Mouse (Mus musculus) heart, embryonic 13.5 days (tissue): ENCODE data around the gene Otulin. TPM values are rescaled to one million over a fixed set of nuclear protein-coding genes. Genes with fewer than 3 reads are reported as not detected.

ENCODE experiments used
- ATAC-seq: fragments of 200-750 bp; cut with Nextera tagmentation; 2 replicates; pipeline ENCODE4 v1.8.0; 2017; ENCODE audit warnings: moderate TSS enrichment; ENCODE audit not compliant: insufficient number of reproducible peaks, low FRiP score, low TSS enrichment; ENCODE audit errors: extremely low read depth
- H3K27ac ChIP-seq: fragments of 300-500 bp; sonication (generic); replicated peaks from 2 replicates; pipeline ENCODE4 v1.5.1; 2015; ENCODE audit warnings: moderate library complexity, mild to moderate bottlenecking, inconsistent platforms
- H3K27me3 ChIP-seq: fragments of 300-500 bp; sonication (generic); replicated peaks from 2 replicates; pipeline ENCODE4 v1.6.1; 2015; ENCODE audit warnings: mild to moderate bottlenecking, inconsistent platforms
- H3K36me3 ChIP-seq: fragments of 300-500 bp; sonication (generic); 2 replicates; pipeline ENCODE4 v1.6.1; 2015; ENCODE audit warnings: mild to moderate bottlenecking, inconsistent platforms
- H3K4me1 ChIP-seq: fragments of 300-500 bp; sonication (generic); 2 replicates; pipeline ENCODE4 v1.6.1; 2015; ENCODE audit warnings: inconsistent platforms
- H3K4me2 ChIP-seq: fragments of 300-500 bp; sonication (generic); 2 replicates; pipeline ENCODE4 v1.6.1; 2015; ENCODE audit warnings: inconsistent platforms, mild to moderate bottlenecking, moderate library complexity
- H3K4me3 ChIP-seq: fragments of 300-500 bp; sonication (generic); 2 replicates; pipeline ENCODE4 v1.5.1; 2015; ENCODE audit warnings: moderate library complexity, mild to moderate bottlenecking, inconsistent platforms
- H3K9ac ChIP-seq: fragments of 300-500 bp; sonication (generic); 2 replicates; pipeline ENCODE4 v1.6.1; 2015; ENCODE audit warnings: inconsistent platforms, mild to moderate bottlenecking, moderate library complexity
- H3K9me3 ChIP-seq: fragments of 300-500 bp; sonication (generic); 2 replicates; pipeline ENCODE4 v1.6.1; 2016; ENCODE audit warnings: inconsistent platforms
- WGBS: fragments of 180-500 bp; shearing (Covaris S2); methylation state at CpG from one replicate; pipeline ENCODE4 v1.1.7; 2015; ENCODE audit warnings: mixed read lengths; 5-methylcytosine and 5-hydroxymethylcytosine counted together
- polyA plus RNA-seq: library from polyadenylated mRNA; unstranded; fragments of >200 nt; fragmentation: Nextera tagmentation; extraction: Ambion mirVana; gene quantifications from 2 replicates; pipeline ENCODE4 v1.2.1, GENCODE M21; 2015

Gene Otulin
- polyA plus RNA-seq, 1 experiment from 2014 or later: 26.1 TPM

DNA sequence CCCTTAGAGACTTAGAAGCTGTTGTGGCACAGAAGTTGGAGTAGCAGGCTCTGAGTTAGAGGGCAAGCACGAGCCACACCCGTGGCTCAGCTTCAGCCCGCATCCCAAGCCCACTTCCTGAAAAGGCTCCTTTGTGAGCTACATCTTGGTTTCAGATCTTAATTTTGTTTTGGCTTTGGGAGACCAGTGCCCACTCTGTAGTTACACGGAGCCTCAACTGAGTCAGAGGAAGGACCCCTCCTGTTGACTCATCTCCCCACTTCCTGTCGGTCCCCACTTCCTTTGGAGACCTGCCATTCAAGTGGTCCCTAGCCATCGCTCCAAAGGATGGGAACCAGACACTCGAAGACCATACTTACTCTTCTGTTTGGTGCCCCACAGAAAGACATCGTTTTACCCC lies 112.5 kb downstream of the Otulin start:
- Histone ChIP-seq H3K9ac (no peak overlapping the region), H3K9me3 (no peaks in the 10 kb centered on the region), H3K4me2 (no peak overlapping the region), H3K4me1 (peaks cover 30% of the 10 kb centered on the region), H3K27ac (no peak overlapping the region), H3K27me3 (no peaks in the 10 kb centered on the region), H3K4me3 (no peak overlapping the region), H3K36me3 (peaks cover 6% of the 10 kb centered on the region; the same call in 1 of the 2 replicates)
- WGBS: 69% methylated on average over 8 of the region's 8 CpGs
- ATAC-seq: no peak

DNA sequence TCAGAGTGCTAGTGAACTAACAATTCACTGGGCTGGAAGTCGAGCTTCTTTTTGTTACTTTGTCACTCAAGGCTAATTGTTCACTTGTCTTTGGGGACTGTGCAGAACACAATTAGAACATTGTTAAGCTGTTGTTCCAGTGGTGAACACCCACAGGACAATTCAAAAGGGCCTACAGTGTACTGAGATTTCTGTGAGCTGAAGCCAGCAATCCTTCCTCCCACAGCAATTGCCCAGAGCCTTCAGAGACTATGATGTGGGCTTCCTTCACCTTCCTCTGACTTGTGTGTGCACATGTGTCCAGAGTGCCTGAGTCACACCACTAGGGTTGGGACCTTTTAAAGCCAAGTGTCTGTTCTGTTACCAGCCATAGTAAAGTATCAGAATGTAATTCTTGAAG lies 113.6 kb downstream of the Otulin start:
- Histone ChIP-seq H3K9ac (no peak overlapping the region), H3K9me3 (no peaks in the 10 kb centered on the region), H3K27ac (no peak overlapping the region), H3K4me1 (peaks cover 30% of the 10 kb centered on the region), H3K36me3 (peaks cover 6% of the 10 kb centered on the region; the same call in 1 of the 2 replicates), H3K27me3 (no peaks in the 10 kb centered on the region), H3K4me3 (no peak overlapping the region), H3K4me2 (no peak overlapping the region)
- ATAC-seq: no peak
- WGBS: 67% methylated on average over 1 of the region's 1 CpGs

DNA sequence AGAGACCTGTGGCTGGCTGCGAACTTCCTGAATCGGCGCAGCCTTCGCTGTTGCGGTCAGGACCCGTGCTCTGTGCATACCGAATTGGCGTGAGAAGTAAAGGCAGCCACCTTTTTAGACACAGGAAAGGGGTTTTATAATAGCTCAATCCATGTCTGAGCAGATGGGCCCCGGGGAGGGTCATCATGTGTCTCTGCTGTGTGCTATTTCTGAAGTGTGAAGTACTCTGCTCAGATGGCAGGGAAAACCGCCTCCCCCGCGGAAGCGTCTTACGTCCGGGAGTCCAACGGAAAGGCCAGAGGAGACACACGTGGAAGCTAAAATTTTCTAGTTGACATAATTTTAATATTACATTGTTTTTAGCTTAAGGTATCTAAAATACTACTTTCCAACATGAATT lies 121.5 kb downstream of the Otulin start:
- H3K27me3 ChIP-seq: no peaks in the 10 kb centered on the region
- H3K36me3 ChIP-seq: no peaks in the 10 kb centered on the region
- peak overlapping the region; percentile 81 for H3K27ac ChIP-seq
- ATAC-seq: no peak
- H3K9ac ChIP-seq: no peak overlapping the region
- peaks cover 61% of the 10 kb centered on the region for H3K4me1 ChIP-seq
- H3K4me3 ChIP-seq: no peak overlapping the region
- H3K9me3 ChIP-seq: no peaks in the 10 kb centered on the region
- WGBS: 66% methylated on average over 17 of the region's 17 CpGs
- peak overlapping the region; percentile 9; the same call in 1 of the 2 replicates for H3K4me2 ChIP-seq

DNA sequence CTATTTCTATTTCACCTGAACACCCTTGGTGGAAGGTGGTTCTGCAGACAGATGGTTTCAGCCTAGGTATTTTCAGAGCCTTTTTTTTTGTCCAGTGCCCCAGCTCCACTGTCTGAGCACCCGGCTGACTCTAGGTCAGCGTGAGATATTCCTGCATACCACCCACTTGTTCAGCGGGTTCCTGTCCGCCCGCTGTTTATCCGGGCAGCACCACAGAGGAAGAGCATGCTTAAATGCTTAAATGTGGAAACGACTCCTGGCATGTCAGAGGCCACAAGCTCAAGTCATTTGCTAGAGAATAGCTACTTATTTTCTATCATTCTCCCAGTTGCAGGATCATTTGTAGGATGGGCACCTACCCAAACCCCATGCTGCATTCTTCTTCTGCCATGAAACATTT lies 122.3 kb downstream of the Otulin start:
- H3K4me2 ChIP-seq: no peak overlapping the region
- H3K36me3 ChIP-seq: no peaks in the 10 kb centered on the region
- no peak for ATAC-seq
- H3K4me1 ChIP-seq: peaks cover 69% of the 10 kb centered on the region
- H3K27me3 ChIP-seq: no peaks in the 10 kb centered on the region
- H3K9ac ChIP-seq: no peak overlapping the region
- no peak overlapping the region for H3K4me3 ChIP-seq
- peak overlapping the region; percentile 81; the same call in 1 of the 2 replicates for H3K27ac ChIP-seq
- no peaks in the 10 kb centered on the region for H3K9me3 ChIP-seq
- WGBS: 63% methylated on average over 7 of the region's 7 CpGs

DNA sequence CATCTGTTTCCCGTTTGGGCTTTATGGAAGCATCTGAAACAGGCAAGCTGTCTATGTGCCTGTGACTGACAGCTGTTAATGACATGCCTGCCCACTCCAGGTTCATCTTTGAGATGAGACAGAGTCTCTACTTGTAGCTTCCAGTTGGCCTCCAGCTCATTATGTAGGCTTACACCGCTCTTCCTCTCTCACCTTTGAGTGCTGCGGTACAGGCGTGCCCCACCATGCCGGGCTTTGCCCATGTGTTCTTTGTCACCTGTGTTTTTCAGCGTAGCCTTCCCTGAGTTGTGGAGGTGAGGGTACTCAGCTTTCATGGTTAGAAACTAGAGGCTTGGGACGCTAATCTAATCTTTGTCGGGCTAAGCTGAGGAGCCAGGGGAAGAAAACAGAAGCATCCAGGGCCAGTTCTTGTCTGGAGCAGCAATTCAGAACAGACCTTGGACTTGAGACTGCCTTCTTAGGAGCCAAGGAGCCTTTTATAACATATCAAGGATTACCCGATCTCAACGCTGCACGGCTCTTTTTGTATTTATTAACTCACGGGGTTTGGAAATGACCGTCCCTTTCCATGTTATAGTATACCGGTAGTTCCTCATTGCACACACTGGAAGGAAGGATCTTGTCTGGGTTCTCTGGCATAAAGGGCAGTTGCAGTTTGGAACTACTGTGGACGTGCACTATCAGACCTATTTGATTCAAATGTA lies 123.4 kb downstream of the Otulin start:
- WGBS: 68% methylated on average over 15 of the region's 15 CpGs
- peak overlapping the region; percentile 81 for H3K27ac ChIP-seq

DNA sequence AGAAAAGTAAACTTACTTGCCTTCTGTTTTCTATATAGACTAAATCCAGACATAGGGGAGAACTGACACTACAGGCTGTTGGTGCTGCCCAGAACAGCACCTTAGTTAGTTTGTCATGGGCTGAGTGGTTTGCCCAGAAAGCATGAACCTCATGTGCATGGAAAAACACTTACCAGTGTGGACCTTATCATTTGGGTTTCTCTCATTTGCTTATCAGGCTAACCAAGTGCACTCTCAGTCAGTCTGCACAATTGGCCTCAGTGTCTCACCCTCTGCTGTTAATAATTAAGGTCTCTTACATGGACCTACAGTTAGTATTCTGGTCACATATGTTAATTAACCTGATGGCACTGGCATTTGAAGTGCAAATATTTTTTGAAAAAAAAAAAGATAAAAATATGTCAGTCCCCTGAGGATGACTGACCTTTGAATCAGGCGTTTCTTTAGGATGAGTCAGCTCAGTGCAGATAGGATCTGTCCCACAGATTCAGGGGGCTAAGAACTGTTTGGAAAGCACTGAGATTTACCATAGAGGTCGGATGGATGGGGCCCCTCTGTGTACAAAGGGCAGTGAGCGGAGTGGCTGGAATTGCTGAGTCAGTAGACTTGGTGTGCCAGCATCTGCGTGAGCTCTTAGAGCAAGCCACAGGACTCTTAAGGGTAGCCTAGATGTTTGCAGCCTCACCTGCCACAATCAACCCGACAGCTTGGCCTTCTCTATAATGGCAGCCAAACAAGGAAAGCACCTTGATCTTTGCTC lies 124.2 kb downstream of the Otulin start:
- Histone ChIP-seq H3K4me3 (no peak overlapping the region), H3K36me3 (no peaks in the 10 kb centered on the region), H3K27ac (peak overlapping the region; percentile 81), H3K27me3 (no peaks in the 10 kb centered on the region), H3K9me3 (no peaks in the 10 kb centered on the region), H3K9ac (peak overlapping the region; percentile 24; the same call in 1 of the 2 replicates), H3K4me2 (peak overlapping the region; percentile 22), H3K4me1 (peaks cover 85% of the 10 kb centered on the region)
- WGBS: 25% methylated on average over 5 of the region's 5 CpGs
- ATAC-seq: no peak

More for the DNA sequence above, 123.4 kb downstream of the Otulin start:
- no peaks in the 10 kb centered on the region for H3K27me3 ChIP-seq
- H3K4me3 ChIP-seq: no peak overlapping the region
- ATAC-seq: no peak
- H3K4me1 ChIP-seq: peaks cover 80% of the 10 kb centered on the region
- H3K9ac ChIP-seq: peak overlapping the region; percentile 24; the same call in 1 of the 2 replicates
- peak overlapping the region; percentile 22 for H3K4me2 ChIP-seq
- no peaks in the 10 kb centered on the region for H3K36me3 ChIP-seq
- no peaks in the 10 kb centered on the region for H3K9me3 ChIP-seq

DNA sequence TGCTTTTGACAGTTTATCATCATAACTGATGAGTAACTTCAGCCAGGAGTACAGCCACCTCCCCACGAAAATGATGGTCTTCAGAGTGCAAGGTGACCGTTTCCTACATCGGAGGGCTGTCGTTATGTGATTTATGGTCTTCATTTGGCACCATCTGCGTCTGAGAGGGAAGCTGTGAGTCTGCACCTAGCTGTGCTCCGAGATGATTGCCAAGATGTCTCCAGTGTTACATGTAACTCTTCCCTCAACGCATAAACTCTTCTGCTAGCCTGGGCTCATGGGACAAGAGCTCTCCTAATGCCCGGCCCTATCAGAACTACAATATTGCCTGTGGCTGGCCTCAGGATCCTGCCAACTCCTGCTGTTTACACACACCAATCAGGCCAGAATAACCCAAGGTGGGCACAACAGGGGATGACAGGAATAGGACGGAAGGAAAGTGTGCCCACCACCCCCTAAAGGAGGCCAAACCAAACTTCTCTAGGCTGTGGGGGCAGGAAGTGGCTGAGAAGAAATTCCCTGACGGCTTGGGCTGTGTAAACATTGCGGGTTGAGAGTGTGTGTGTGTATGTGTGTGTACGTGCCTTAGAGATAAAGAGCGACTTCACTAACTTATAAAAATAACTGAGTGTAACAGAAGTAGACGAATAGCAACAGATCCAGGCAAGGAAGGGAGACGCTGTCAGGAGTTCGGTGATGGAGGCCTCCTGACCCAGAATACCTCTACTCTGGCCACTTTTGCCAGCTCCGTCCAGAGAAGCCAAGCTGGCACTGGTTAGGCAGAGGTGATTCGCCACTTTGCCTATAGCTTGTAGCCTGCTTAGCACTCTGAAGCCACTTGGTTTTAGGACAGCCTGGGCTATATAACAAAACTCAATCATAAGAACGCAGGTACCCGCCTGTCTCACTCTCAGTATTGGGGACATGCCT lies 126.4 kb downstream of the Otulin start:
- H3K36me3 ChIP-seq: no peaks in the 10 kb centered on the region
- no peak overlapping the region for H3K4me3 ChIP-seq
- peak overlapping the region; percentile 73 for H3K27ac ChIP-seq
- H3K4me1 ChIP-seq: peaks cover 79% of the 10 kb centered on the region
- WGBS: 55% methylated on average over 20 of the region's 20 CpGs
- ATAC-seq: no peak; the same call in 1 of the 2 replicates
- H3K4me2 ChIP-seq: no peak overlapping the region
- H3K9ac ChIP-seq: peak overlapping the region; percentile 40; the same call in 1 of the 2 replicates
- no peaks in the 10 kb centered on the region for H3K27me3 ChIP-seq
- no peaks in the 10 kb centered on the region for H3K9me3 ChIP-seq

DNA sequence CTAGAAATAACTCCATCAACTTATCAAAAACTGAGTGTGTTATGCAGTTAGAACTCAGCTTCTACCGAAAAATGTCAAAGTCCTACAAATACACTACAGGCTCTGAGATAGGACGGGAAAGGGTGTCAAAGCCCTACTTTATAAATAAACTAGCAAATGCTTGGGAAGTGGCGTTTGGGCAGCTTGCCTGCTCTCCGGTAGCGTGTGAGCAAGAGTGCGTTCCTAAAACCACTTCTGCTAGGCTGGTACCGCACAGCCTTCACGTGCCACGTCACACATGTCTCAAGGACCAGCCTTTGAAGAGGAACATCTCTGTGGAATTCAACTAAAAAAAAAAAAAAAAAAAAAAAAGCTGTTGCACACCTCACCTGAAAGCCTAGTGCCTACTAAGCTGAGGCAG lies 127.3 kb downstream of the Otulin start:
- Histone ChIP-seq H3K27me3 (no peaks in the 10 kb centered on the region), H3K9ac (no peak overlapping the region), H3K4me1 (peaks cover 71% of the 10 kb centered on the region), H3K4me2 (no peak overlapping the region), H3K4me3 (no peak overlapping the region), H3K27ac (peak overlapping the region; percentile 73), H3K36me3 (no peaks in the 10 kb centered on the region), H3K9me3 (no peaks in the 10 kb centered on the region)
- no peak for ATAC-seq
- 36% methylated on average over 9 of the region's 9 CpGs for WGBS

DNA sequence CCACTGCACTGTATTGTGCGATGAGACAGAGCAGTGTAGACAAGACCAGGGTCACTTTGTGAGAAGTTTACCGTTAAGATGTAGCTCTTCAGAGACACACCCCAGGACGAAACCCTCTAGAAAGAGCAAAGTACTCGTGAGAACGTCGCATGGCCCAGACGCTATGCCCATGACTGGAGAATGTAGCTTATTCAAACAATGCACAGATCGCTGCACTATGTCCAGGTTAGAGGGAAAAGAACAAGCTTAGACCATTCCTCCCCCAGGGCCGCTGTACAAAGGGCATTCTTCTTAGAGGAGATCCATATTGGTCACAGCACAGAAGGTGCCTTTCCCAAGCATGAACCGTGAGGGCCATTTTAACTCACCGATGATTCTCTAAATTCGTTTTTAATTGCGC lies 128.2 kb downstream of the Otulin start:
- Histone ChIP-seq H3K9ac (peak overlapping the region; percentile 52; the same call in 1 of the 2 replicates), H3K27me3 (no peaks in the 10 kb centered on the region), H3K4me3 (no peak overlapping the region), H3K9me3 (no peaks in the 10 kb centered on the region), H3K27ac (peak overlapping the region; percentile 73), H3K4me1 (peaks cover 67% of the 10 kb centered on the region), H3K4me2 (no peak overlapping the region; the same call in 1 of the 2 replicates), H3K36me3 (no peaks in the 10 kb centered on the region)
- 65% methylated on average over 13 of the region's 13 CpGs for WGBS
- no peak for ATAC-seq

DNA sequence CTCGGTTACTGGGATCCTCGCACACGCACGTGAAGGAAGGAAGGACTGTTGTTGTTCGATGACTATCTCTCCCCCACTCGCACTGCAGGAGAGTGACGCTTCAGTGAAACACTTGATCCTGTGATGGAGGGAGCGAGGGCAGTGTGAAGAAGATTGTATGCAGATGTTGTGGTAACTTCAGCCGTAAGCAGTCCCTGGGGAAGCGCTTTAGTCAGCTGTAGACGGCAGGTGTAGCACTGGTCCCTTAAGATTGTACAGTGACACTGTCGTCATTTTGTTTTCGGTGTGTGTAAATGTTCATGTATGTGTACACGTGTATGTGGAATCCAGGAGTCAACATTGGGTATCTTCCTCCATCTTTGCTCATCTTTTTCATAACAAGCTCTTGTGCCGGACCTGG lies 130.1 kb downstream of the Otulin start:
- 82% methylated on average over 15 of the region's 15 CpGs for WGBS
- H3K27me3 ChIP-seq: no peaks in the 10 kb centered on the region
- H3K4me2 ChIP-seq: no peak overlapping the region
- no peaks in the 10 kb centered on the region for H3K36me3 ChIP-seq
- H3K27ac ChIP-seq: no peak overlapping the region
- ATAC-seq: no peak
- H3K9ac ChIP-seq: no peak overlapping the region
- H3K4me3 ChIP-seq: no peak overlapping the region
- H3K4me1 ChIP-seq: peaks cover 66% of the 10 kb centered on the region
- H3K9me3 ChIP-seq: no peaks in the 10 kb centered on the region

DNA sequence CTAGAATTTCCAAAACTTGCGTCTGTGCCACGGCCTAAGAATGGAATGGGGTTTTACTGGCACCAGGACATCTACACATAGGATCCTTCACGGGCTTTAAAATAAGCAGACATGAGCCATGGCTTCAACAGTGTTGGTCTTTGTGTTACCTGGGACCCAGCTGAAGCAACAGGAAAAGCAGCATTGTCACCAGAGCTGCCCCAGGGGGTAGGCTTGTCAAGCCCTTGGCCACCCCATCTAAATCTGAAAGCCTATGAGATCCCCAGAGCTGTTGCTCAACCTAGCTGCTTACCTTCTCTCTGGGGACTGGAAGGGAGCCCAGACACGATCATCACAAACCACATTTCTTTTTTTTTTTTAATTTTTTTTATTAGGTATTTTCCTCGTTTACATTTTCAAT lies 132.4 kb downstream of the Otulin start:
- H3K9ac ChIP-seq: no peak overlapping the region
- no peaks in the 10 kb centered on the region for H3K9me3 ChIP-seq
- 87% methylated on average over 5 of the region's 5 CpGs for WGBS
- H3K36me3 ChIP-seq: no peaks in the 10 kb centered on the region
- peaks cover 66% of the 10 kb centered on the region for H3K4me1 ChIP-seq
- no peak overlapping the region for H3K4me3 ChIP-seq
- H3K27me3 ChIP-seq: no peaks in the 10 kb centered on the region
- no peak overlapping the region for H3K4me2 ChIP-seq
- no peak for ATAC-seq
- H3K27ac ChIP-seq: no peak overlapping the region
